Mouse (Mus musculus): Measurements from ENCODE around the gene Luzp4. TPM values are rescaled to one million over a fixed set of nuclear protein-coding genes. Genes with fewer than 3 reads are reported as not detected.

The Luzp4 gene
- total RNA-seq (2023): not detected in 4 replicates

DNA sequence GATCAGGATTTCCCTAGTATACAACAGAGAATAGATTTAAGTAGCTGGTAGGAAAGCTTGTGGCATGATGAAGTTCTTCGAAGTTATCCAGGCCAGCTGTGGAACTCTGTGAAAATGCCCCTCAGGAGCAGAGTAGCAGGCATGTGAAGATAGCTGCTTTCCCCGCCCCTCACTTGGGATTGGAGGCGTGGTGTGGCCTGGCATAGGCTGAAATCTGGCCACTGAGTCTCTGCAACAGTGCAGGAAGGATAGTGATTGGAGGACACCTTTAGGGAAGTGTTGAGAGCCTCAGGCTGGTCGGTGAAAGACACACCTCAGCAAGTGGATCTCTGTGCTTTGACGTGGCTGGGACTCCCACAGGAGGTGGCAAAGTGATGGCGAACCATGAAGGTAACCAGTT is at the start of gene Luzp4:
Luzp4 (plus strand) TSS at position 301 of the 400 bp plus-strand sequence.

Other genes starting within 250 kb of the Luzp4 start
- not detected in 4 replicates for gene Gm8334, start 242.5 kb upstream of the Luzp4 start, total RNA-seq (2023)
- gene Gm15127, start 194.0 kb upstream of the Luzp4 start, total RNA-seq (2023): not detected in 4 replicates
- gene Ott, start 216.6 kb downstream of the Luzp4 start, total RNA-seq (2023): not detected in 4 replicates

Data from B cell, adult 62 days (primary cell).